Mouse (Mus musculus): ENCODE data around the gene Olfr126. TPM values are rescaled to one million over a fixed set of nuclear protein-coding genes. Genes with fewer than 3 reads are reported as not detected.

The Olfr126 gene
- polyA plus RNA-seq (2015; fragmentation: Nextera tagmentation; extraction: Ambion mirVana): not detected in 2 replicates

DNA sequence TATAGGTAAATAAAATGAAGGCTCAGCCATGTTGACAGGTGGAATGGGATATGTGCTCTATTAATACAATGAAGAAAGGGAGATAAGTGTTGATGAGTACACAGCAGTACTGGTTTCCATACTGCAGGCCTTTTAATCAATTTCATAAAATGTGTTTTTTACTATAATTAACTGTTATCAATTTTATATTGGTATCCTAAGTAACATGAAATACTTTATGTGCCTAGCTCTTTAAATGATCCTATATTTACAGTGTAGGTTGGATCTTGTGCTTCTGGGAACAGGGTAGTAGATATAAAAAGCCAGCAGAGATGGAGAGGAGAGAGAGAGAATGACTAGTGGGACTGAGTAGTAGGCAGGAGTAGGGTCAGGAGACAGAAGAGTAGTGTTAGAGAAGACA lies at the start of gene Olfr126:
Gene Olfr126, plus strand, starts transcription at position 301 of the 400 bp plus-strand sequence.
- Histone ChIP-seq H3K4me2 (no peak within 1 kb of the TSS), H3K27me3 (no peaks in the 10 kb centered on the region), H3K9me3 (replicated peaks) (no peaks in the 10 kb centered on the region), H3K4me3 (no peak within 1 kb of the TSS), H3K36me3 (no peaks in the 10 kb centered on the region), H3K4me1 (replicated peaks) (no peaks in the 10 kb centered on the region), H3K9ac (no peak within 1 kb of the TSS), H3K27ac (no peak within 1 kb of the TSS)
- no peak for ATAC-seq (replicated peaks; ENCODE audit: insufficient number of reproducible peaks, insufficient read depth, low FRiP score, low read depth)

GRCm38 (mm10) chr17:37799588-37799987 lies 47.7 kb upstream of the Olfr126 start, which contains the start of gene Olfr124:
Gene Olfr124, plus strand, starts transcription at chr17:37799888.
- no peak within 1 kb of the TSS for H3K4me3 ChIP-seq
- ATAC-seq (replicated peaks; ENCODE audit: insufficient number of reproducible peaks, insufficient read depth, low FRiP score, low read depth): no peak
- no peak within 1 kb of the TSS for H3K4me2 ChIP-seq
- 73% methylated on average over 3 of the region's 3 CpGs for WGBS
- H3K9ac ChIP-seq: no peak within 1 kb of the TSS
- no peaks in the 10 kb centered on the region for H3K36me3 ChIP-seq
- no peaks in the 10 kb centered on the region for H3K4me1 ChIP-seq (replicated peaks)
- no peak within 1 kb of the TSS for H3K27ac ChIP-seq
- no peaks in the 10 kb centered on the region for H3K9me3 ChIP-seq (replicated peaks)
- no peaks in the 10 kb centered on the region for H3K27me3 ChIP-seq

DNA sequence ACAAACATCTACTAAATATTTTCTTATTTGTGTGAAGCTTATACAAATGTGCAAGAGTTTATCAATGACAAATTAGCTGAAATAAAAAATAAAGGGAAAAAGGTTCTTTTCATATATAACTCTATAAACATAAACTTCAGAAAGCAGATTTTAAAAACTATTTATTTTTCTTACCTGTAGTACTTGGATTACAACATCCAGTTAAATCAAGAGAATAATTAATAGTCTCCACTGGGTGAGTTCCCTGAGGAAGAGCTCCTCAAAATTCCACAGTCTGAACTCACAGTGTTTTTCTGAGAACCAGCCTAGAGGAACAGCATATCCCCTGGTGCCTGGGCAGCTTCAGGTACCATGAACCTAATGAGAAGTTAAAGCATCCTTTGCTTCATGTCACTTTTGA lies 14.6 kb upstream of the Olfr126 start, which contains the start of gene Olfr125:
Gene Olfr125, plus strand, starts transcription at position 301 of the 400 bp plus-strand sequence.
- Histone ChIP-seq H3K4me3 (no peak within 1 kb of the TSS), H3K27me3 (no peaks in the 10 kb centered on the region), H3K4me1 (replicated peaks) (no peaks in the 10 kb centered on the region), H3K27ac (no peak within 1 kb of the TSS), H3K9ac (no peak within 1 kb of the TSS), H3K36me3 (no peaks in the 10 kb centered on the region), H3K9me3 (replicated peaks) (no peaks in the 10 kb centered on the region), H3K4me2 (no peak within 1 kb of the TSS)
- no peak for ATAC-seq (replicated peaks; ENCODE audit: insufficient number of reproducible peaks, insufficient read depth, low FRiP score, low read depth)

- H3K9me3 ChIP-seq (replicated peaks): no peaks in the 10 kb centered on the region
- H3K4me3 ChIP-seq: no peak overlapping the region
- no peaks in the 10 kb centered on the region for H3K27me3 ChIP-seq
- no peaks in the 10 kb centered on the region for H3K4me1 ChIP-seq (replicated peaks)
- H3K9ac ChIP-seq: no peak overlapping the region
- H3K4me2 ChIP-seq: no peak overlapping the region
- H3K27ac ChIP-seq: no peak overlapping the region
- no peak for ATAC-seq (replicated peaks; ENCODE audit: insufficient number of reproducible peaks, insufficient read depth, low FRiP score, low read depth)
- H3K36me3 ChIP-seq: no peaks in the 10 kb centered on the region
- 60% methylated on average over 2 of the region's 2 CpGs for WGBS
Observed at GRCm38 (mm10) chr17:37863901-37864300, 16.6 kb downstream of the Olfr126 start.

DNA sequence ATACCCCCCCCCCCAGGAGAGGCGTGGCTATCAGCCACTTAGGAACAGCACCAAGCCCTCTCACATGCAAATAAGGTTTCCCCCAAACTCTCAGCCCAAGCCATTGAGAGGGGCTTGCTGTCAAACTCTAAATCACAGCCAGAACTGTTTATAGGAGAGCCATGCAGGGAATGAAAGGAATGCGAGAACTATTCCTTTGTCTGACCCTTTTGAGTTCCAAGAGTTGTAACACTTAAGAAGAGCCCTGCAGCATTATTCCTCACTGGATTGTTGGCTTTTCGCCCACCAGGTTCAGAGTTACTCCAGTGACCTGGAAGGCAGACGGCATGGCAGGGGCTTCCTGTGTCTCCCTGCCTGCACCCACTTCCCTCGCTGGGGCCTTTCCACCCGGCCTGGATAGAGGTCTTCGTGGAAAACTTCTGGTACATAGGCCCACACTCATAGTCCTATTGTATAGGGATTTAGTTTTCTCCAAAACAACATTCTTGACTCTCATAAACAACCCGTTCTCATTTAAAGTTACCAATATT lies 22.5 kb downstream of the Olfr126 start:
- 20% methylated on average over 8 of the region's 8 CpGs for WGBS
- Histone ChIP-seq H3K9ac (no peak overlapping the region), H3K9me3 (replicated peaks) (no peaks in the 10 kb centered on the region), H3K27ac (no peak overlapping the region), H3K27me3 (no peaks in the 10 kb centered on the region), H3K4me2 (peak overlapping the region; percentile 32; the same call in 1 of the 2 replicates), H3K4me1 (replicated peaks) (no peaks in the 10 kb centered on the region), H3K36me3 (no peaks in the 10 kb centered on the region), H3K4me3 (no peak overlapping the region)
- ATAC-seq (replicated peaks; ENCODE audit: insufficient number of reproducible peaks, insufficient read depth, low FRiP score, low read depth): no peak

GRCm38 (mm10) chr17:37873830-37874229 lies 26.5 kb downstream of the Olfr126 start:
- Histone ChIP-seq H3K36me3 (no peaks in the 10 kb centered on the region), H3K4me2 (no peak overlapping the region), H3K27ac (no peak overlapping the region), H3K9me3 (replicated peaks) (no peaks in the 10 kb centered on the region), H3K9ac (no peak overlapping the region), H3K27me3 (no peaks in the 10 kb centered on the region), H3K4me3 (no peak overlapping the region), H3K4me1 (replicated peaks) (no peaks in the 10 kb centered on the region)
- WGBS: 71% methylated on average over 3 of the region's 3 CpGs
- ATAC-seq (replicated peaks; ENCODE audit: insufficient number of reproducible peaks, insufficient read depth, low FRiP score, low read depth): no peak

GRCm38 (mm10) chr17:37900137-37900536 lies 52.9 kb downstream of the Olfr126 start, which contains the start of gene Olfr127:
Gene Olfr127, plus strand, starts transcription at chr17:37900437.
- no peak within 1 kb of the TSS for H3K9ac ChIP-seq
- no peak within 1 kb of the TSS for H3K4me2 ChIP-seq
- no peaks in the 10 kb centered on the region for H3K4me1 ChIP-seq (replicated peaks)
- H3K36me3 ChIP-seq: no peaks in the 10 kb centered on the region
- H3K9me3 ChIP-seq (replicated peaks): no peaks in the 10 kb centered on the region
- H3K27ac ChIP-seq: no peak within 1 kb of the TSS
- 43% methylated on average over 1 of the region's 1 CpGs for WGBS
- H3K27me3 ChIP-seq: no peaks in the 10 kb centered on the region
- no peak within 1 kb of the TSS for H3K4me3 ChIP-seq
- ATAC-seq (replicated peaks; ENCODE audit: insufficient number of reproducible peaks, insufficient read depth, low FRiP score, low read depth): no peak

Other genes with a start within 250 kb of the Olfr126 start
- not detected in 2 replicates for gene Olfr115, start 220.4 kb upstream of the Olfr126 start, polyA plus RNA-seq (2015; fragmentation: Nextera tagmentation; extraction: Ambion mirVana)
- not detected in 2 replicates for gene Olfr116, start 220.3 kb upstream of the Olfr126 start, polyA plus RNA-seq (2015; fragmentation: Nextera tagmentation; extraction: Ambion mirVana)
- gene Olfr117, start 183.7 kb upstream of the Olfr126 start, polyA plus RNA-seq (2015; fragmentation: Nextera tagmentation; extraction: Ambion mirVana): not detected in 2 replicates
- gene Olfr118, start 180.5 kb upstream of the Olfr126 start, polyA plus RNA-seq (2015; fragmentation: Nextera tagmentation; extraction: Ambion mirVana): not detected in 2 replicates
- gene Olfr119, start 150.9 kb upstream of the Olfr126 start, polyA plus RNA-seq (2015; fragmentation: Nextera tagmentation; extraction: Ambion mirVana): not detected in 2 replicates
- gene Olfr120, start 125.7 kb upstream of the Olfr126 start, polyA plus RNA-seq (2015; fragmentation: Nextera tagmentation; extraction: Ambion mirVana): not detected in 2 replicates
- not detected in 2 replicates for gene Olfr121, start 98.6 kb upstream of the Olfr126 start, polyA plus RNA-seq (2015; fragmentation: Nextera tagmentation; extraction: Ambion mirVana)
- not detected in 2 replicates for gene Olfr122, start 78.9 kb upstream of the Olfr126 start, polyA plus RNA-seq (2015; fragmentation: Nextera tagmentation; extraction: Ambion mirVana)
- not detected in 2 replicates for gene Olfr123, start 54.0 kb upstream of the Olfr126 start, polyA plus RNA-seq (2015; fragmentation: Nextera tagmentation; extraction: Ambion mirVana)
- gene Olfr124, start 47.6 kb upstream of the Olfr126 start, polyA plus RNA-seq (2015; fragmentation: Nextera tagmentation; extraction: Ambion mirVana): not detected in 2 replicates
- gene Olfr125, start 14.5 kb upstream of the Olfr126 start, polyA plus RNA-seq (2015; fragmentation: Nextera tagmentation; extraction: Ambion mirVana): not detected in 2 replicates
- gene Olfr127, start 53.0 kb downstream of the Olfr126 start, polyA plus RNA-seq (2015; fragmentation: Nextera tagmentation; extraction: Ambion mirVana): not detected in 2 replicates
- not detected in 2 replicates for gene Olfr128, start 73.1 kb downstream of the Olfr126 start, polyA plus RNA-seq (2015; fragmentation: Nextera tagmentation; extraction: Ambion mirVana)
- not detected in 2 replicates for gene Olfr761, start 105.6 kb downstream of the Olfr126 start, polyA plus RNA-seq (2015; fragmentation: Nextera tagmentation; extraction: Ambion mirVana)
- not detected in 2 replicates for gene Olfr129, start 212.6 kb downstream of the Olfr126 start, polyA plus RNA-seq (2015; fragmentation: Nextera tagmentation; extraction: Ambion mirVana)
- gene Olfr130, start 216.4 kb downstream of the Olfr126 start, polyA plus RNA-seq (2015; fragmentation: Nextera tagmentation; extraction: Ambion mirVana): not detected in 2 replicates
- not detected in 2 replicates for gene Olfr131, start 241.2 kb downstream of the Olfr126 start, polyA plus RNA-seq (2015; fragmentation: Nextera tagmentation; extraction: Ambion mirVana)